In genomic region chr12:27941053-27941452, GRCm38 (mm10) we compare ENCODE assay signal across 19 mouse cellular contexts.
DNase-seq lines count a peak whose midpoint lies in the region; ATAC-seq and TF ChIP-seq lines count a peak whose summit lies in the region.
"Had no signal": no experiment of that assay in that cellular context is flagged by ENCODE, and none has a peak within 500 bp of the region (broad histone marks: within the 10 kb centered on the region; RNA-seq: fewer than 3 reads in every experiment).

No protein-coding gene starts in this region.

- 49% methylated on average over 1 of the region's 1 CpGs for whole genome bisulfite sequencing in heart, embryonic 15.5 days
- 26% methylated on average over 1 of the region's 1 CpGs for WGBS in kidney, embryonic 16.5 days
- WGBS in neural tube, embryonic 15.5 days = 65% methylated on average over 1 of the region's 1 CpGs

- no peak overlapping the region for H3K4me2 ChIP-seq in heart, embryonic 15.5 days
- no peak overlapping the region for H3K4me2 ChIP-seq in kidney, embryonic 16.5 days (replicated peaks; ENCODE audit: low read depth, low read length)
- H3K4me2 ChIP-seq in neural tube, embryonic 15.5 days = no peak overlapping the region
- H3K4me2 ChIP-seq: limb, embryonic 13.5 days; stomach, embryonic 15.5 days had no signal

- ATAC-seq in heart, embryonic 15.5 days (replicated peaks; ENCODE audit: insufficient number of reproducible peaks, insufficient read depth, low FRiP score, low read depth) = peak; percentile 62; the same call in 1 of the 2 replicates
- peak; percentile 51; the same call in 1 of the 2 replicates for ATAC-seq in kidney, embryonic 16.5 days (ENCODE audit: low FRiP score, low TSS enrichment)
- no peak for ATAC-seq in granulocyte monocyte progenitor cell, adult 5-6 weeks (replicated peaks; ENCODE audit: poor library complexity, severe bottlenecking)
- no peak for ATAC-seq in neural tube, embryonic 15.5 days (ENCODE audit: low FRiP score)
- ATAC-seq: hindbrain, embryonic 16.5 days; intestine, postnatal 0 days; liver, postnatal 0 days had no signal

- no peak for TF ChIP-seq POLR2A in brain, embryonic 14.5 days (IDR thresholded peaks at IDR 0.05; ENCODE audit: borderline replicate concordance, extremely low read depth, insufficient read depth, insufficient read length, poor library complexity, severe bottlenecking)

- no peak for TF ChIP-seq CTCF in brain, embryonic 14.5 days (IDR thresholded peaks at IDR 0.05; ENCODE audit: borderline replicate concordance, extremely low read depth, insufficient read depth, insufficient read length)

- no peaks in the 10 kb centered on the region for H3K9me3 ChIP-seq in heart, embryonic 15.5 days (replicated peaks)
- no peaks in the 10 kb centered on the region for H3K9me3 ChIP-seq in kidney, embryonic 16.5 days (ENCODE audit: low read length)
- H3K9me3 ChIP-seq in neural tube, embryonic 15.5 days (replicated peaks) = no peaks in the 10 kb centered on the region
- H3K9me3 ChIP-seq: limb, embryonic 13.5 days; stomach, embryonic 15.5 days had no signal

- no peaks in the 10 kb centered on the region for H3K27me3 ChIP-seq in heart, embryonic 15.5 days
- no peaks in the 10 kb centered on the region for H3K27me3 ChIP-seq in kidney, embryonic 16.5 days (ENCODE audit: insufficient read depth, low read length)
- H3K27me3 ChIP-seq in neural tube, embryonic 15.5 days (replicated peaks) = no peaks in the 10 kb centered on the region
- H3K27me3 ChIP-seq: limb, embryonic 13.5 days; stomach, embryonic 15.5 days had no signal

- H3K9ac ChIP-seq in heart, embryonic 15.5 days = no peak overlapping the region
- no peak overlapping the region for H3K9ac ChIP-seq in kidney, embryonic 16.5 days (replicated peaks; ENCODE audit: low read length)
- H3K9ac ChIP-seq in neural tube, embryonic 15.5 days (replicated peaks) = no peak overlapping the region
- H3K9ac ChIP-seq: limb, embryonic 13.5 days; liver, postnatal 0 days; stomach, embryonic 15.5 days had no signal

- H3K27ac ChIP-seq in heart, embryonic 15.5 days = no peak overlapping the region
- no peak overlapping the region for H3K27ac ChIP-seq in kidney, embryonic 16.5 days (ENCODE audit: low read length)
- no peak overlapping the region for H3K27ac ChIP-seq in neural tube, embryonic 15.5 days (replicated peaks)
- H3K27ac ChIP-seq: gastrocnemius, adult 2 months; limb, embryonic 13.5 days; stomach, embryonic 15.5 days had no signal

- no peaks in the 10 kb centered on the region for H3K4me1 ChIP-seq in heart, embryonic 15.5 days (replicated peaks)
- H3K4me1 ChIP-seq in kidney, embryonic 16.5 days (ENCODE audit: insufficient read depth, low read length) = peaks cover 3% of the 10 kb centered on the region; the same call in 1 of the 2 replicates
- peaks cover 12% of the 10 kb centered on the region for H3K4me1 ChIP-seq in neural tube, embryonic 15.5 days
- H3K4me1 ChIP-seq: stomach, embryonic 15.5 days had no signal

- H3K36me3 ChIP-seq in heart, embryonic 15.5 days = no peaks in the 10 kb centered on the region
- H3K36me3 ChIP-seq in kidney, embryonic 16.5 days (ENCODE audit: insufficient read depth, low read length) = no peaks in the 10 kb centered on the region
- H3K36me3 ChIP-seq in neural tube, embryonic 15.5 days = no peaks in the 10 kb centered on the region
- H3K36me3 ChIP-seq: G1E; limb, embryonic 13.5 days; stomach, embryonic 15.5 days had no signal

- no peak for DNase-seq in heart, adult 11 months
- no peak for DNase-seq in kidney, adult 18-20 months
- peak; percentile 40 for DNase-seq in brain, embryonic 14.5 days (ENCODE audit: low read depth)
- DNase-seq in fat pad, adult 2 months (ENCODE audit: extremely low read depth, low read depth, low spot score) = peak; percentile 13
- DNase-seq: cerebellum, adult 9-10 months; gastrocnemius, adult 2 months; liver, postnatal 0 days; lung, postnatal 36 days; spleen, adult 18-20 months; thymus, adult 2 months had no signal

- no peak overlapping the region for H3K4me3 ChIP-seq in heart, embryonic 15.5 days
- H3K4me3 ChIP-seq in kidney, embryonic 16.5 days (ENCODE audit: low read length) = no peak overlapping the region
- no peak overlapping the region for H3K4me3 ChIP-seq in neural tube, embryonic 15.5 days (replicated peaks)
- H3K4me3 ChIP-seq: gastrocnemius, adult 2 months; limb, embryonic 13.5 days; stomach, embryonic 15.5 days had no signal

Comparison
In these comparisons a context has a peak if more than half of its experiments do, and no peak if none do; other contexts are left out.
1. ATAC-seq: peak in heart, embryonic 15.5 days (single experiment) and kidney, embryonic 16.5 days (single experiment); none in granulocyte monocyte progenitor cell, adult 5-6 weeks (single experiment) and neural tube, embryonic 15.5 days (single experiment).
2. DNase-seq: peak in brain, embryonic 14.5 days (single experiment) and fat pad, adult 2 months (single experiment); none in heart, adult 11 months (single experiment) and kidney, adult 18-20 months (single experiment).